Mouse (Mus musculus) kidney, adult 9 months (tissue): ENCODE measurements around the gene Lrrc7.
A peak's percentile ranks its signal among the peaks of the same experiment; 100 is the strongest.

ENCODE experiments used
- DNase-seq: peaks from one replicate; pipeline ENCODE4 v3.0.0; 2022

Gene Lrrc7

GRCm38 (mm10) chr3:158362091-158362490 is 199.9 kb downstream of the Lrrc7 start:
- DNase-seq, result no peak

GRCm38 (mm10) chr3:158356706-158357105 is 205.3 kb downstream of the Lrrc7 start:
- no peak for DNase-seq

DNA sequence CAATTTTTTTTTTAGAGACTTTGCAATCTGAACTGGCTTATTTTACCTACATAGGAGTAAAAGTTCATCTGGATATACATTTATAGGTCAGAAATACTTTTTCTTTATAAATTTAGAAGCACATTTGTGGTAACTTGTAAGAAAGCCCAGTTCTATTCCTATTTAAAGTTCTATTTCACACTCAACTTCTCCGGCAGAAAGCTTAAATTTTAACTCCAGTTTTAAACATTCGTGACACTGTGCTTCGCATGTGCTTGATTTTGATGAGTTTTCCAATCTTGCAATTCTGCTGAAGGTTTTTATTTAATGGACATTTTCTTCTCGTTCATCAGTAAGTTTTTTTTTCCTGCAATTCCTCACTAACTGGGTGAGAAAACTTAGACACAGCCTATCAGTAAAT is 205.8 kb downstream of the Lrrc7 start:
- DNase-seq, result no peak

DNA sequence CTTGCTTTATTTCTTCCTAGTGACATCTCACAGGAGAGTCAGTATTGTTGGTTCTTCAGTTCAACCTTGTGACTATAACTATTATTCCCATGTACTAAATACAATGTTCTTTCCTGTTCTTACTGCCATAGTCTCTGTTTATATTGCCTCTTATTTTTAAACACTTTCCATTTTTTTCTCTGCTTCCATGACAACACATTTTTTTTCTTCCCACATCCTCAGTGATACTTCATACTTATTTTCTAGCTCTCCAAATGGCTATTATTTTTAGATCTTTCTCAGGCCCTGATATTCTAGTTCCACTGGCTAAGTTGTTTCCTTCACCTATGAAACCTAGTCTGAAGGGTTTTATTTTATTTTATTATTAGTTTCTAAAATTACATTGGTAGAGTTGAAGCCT is 221.2 kb downstream of the Lrrc7 start:
- DNase-seq, result no peak

DNA sequence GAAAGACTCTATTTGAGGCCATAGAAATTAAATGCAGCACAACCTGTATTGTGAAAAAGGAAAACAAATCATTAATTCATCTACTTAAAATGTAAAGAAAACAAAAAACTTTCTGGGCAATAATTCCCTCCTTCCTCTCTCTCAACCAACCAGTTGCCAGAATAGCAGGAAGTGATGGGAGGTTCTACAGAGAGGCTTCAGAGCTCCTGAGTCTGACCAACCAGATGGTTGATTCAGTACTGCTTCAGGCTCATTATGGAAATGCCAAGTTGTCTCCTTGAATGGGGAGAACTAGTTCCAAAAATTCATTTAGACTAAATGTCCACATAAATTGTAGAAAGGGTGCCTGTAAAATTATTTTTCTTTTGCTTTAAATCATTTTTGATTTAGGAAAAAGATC is 231.9 kb downstream of the Lrrc7 start:
- DNase-seq, result no peak

DNA sequence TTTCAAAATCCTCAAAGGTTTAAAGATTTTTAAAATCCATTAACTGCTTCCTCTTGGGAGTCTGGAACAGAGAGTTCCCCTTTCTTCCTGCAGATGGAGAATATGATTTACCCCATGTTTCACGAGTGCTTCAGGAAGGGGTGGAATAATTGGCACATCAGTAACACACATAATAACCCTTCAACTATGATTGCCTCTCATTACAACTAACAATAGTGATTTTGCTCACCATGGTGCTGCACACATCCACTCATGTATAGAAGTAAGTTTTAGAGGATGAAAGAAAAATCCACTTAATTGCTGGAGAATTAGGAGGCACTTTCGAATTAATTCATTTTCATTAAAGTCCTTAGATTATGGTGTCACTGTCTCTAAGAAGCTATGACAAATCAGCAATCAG is 251.6 kb downstream of the Lrrc7 start:
- DNase-seq, result no peak

DNA sequence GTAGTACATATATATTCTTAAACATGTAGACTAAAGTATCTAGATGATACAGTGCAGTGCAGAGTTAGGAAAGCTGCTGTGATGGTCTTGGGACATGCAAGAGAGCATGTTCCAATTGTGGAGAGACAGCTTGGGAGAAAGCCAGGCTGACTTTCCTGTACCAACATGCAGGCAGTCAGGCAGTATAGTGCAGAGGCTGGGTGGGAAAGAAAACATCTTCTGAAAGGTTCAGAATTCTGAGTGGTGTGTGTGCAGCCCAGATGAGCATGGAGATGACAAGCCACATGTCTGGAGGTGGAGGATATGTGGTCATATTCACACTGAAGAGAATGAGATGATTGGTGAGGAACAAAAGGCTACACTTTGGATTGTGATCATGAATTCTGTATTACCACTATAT is 254.6 kb downstream of the Lrrc7 start:
- no peak for DNase-seq

GRCm38 (mm10) chr3:158298732-158299131 is 263.3 kb downstream of the Lrrc7 start:
- DNase-seq, result no peak

DNA sequence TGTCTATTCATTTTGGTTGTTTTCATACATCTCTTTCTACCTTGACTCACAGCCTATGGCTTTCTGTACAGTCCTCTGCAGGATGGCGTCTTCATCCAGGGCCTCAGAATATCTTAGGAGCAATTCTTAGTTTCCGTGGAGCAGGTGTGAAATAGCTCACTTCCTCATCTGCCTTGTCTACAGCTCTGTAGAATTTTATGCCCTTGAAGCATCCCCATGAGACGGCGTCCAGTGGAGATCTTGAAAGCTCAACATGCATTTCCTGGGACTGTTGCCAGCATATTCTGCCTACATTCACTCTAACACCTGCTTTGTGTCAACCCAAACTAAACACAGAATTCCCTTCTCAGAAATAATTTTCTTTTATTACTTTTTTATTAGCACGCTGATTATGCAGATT is 267.0 kb downstream of the Lrrc7 start:
- no peak for DNase-seq

- no peak for DNase-seq
Measured at GRCm38 (mm10) chr3:158284431-158284830, 277.6 kb downstream of the Lrrc7 start.

DNA sequence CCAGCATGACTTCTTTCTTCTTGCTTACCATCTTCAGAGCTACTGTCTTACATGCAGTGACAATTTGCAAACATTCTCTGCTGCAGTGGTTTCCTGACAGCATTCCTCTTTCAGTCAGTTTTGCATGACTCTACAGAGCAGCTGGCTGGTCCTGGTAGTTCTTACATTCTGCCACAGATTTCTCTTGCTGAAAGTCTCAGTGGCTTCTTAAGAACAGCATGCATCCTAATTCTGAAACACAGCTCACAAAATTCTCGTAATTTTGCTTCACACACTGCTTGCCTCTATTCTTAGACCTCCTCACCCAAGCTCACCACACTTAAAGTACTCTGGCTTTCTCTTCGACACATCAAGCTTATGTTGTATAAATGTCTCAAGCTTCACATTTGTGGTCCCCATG is 283.4 kb downstream of the Lrrc7 start:
- no peak for DNase-seq

DNA sequence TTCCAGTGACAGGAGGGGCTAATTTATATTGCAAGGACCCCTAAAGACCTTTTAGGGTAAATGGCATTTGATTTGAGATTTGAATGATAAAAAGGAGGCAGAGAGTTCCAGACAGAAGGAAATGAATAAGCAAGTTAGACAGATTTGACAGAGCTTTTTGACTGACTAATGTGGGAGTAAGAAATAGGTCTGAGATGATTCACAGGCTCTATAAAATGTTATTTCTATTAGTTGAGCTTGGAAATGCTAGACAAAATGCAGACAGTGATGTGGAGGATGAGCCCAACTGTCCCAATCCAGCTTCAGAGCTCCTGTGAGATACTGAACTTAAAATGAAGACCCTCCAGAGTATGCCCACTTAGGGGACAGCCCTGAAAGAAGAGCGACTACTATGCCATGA is 289.3 kb downstream of the Lrrc7 start:
- no peak for DNase-seq

DNA sequence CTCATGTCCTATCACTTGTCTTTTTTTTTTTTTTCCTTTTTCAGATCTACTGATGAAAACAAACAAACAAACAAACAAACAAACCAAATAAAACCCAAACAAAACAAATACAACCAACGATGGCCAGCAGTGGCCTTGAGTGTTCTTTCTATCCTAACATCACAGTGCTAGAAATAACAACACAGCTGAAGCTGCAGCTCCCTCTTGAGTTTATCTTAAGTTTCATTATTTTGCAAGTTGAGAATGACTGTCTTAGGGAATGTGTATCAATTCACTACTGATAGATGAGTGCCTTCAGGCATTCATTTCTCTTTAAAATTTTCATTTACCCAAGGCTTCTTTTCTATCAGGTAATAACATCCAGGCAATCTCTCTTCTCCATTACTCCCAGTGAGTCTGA is 291.1 kb downstream of the Lrrc7 start:
- no peak for DNase-seq

DNA sequence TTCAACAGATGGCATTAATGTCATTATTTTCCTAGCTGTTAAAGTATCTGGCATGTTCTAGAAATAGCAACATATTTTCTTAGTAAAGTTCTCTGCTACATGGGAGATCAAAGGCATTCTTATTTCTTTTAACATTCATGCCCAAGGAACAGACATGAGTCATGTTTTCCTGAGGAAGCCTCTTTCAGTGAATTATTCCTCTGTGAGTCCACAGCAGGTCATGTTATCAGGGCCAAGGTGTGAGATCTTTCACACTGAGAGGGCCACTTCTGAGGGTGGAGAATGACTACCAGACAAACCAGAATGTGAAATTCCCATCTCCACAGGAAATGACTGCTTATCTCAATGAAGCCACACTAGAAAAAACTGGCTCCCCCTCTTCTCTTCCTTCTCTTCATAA is 309.4 kb downstream of the Lrrc7 start:
- no peak for DNase-seq

DNA sequence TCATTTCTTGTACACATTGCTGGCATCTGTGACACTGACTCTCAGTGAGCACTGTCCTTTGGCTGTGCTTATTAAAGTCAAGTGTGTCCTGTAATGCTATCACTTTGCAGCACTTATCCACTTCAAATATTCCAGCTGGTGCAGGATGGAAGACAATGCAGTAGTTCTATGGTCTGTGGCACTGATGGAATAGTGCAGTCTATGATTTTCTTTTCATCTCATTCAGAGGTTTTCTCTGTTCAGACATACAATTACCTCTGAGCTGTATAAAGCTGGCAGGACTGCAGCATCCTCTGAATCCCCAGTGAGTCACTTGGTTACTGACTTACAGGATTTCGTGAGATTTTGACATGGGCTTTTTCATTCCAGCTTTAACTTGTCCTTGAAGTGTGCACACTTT is 314.3 kb downstream of the Lrrc7 start:
- DNase-seq, result no peak

DNA sequence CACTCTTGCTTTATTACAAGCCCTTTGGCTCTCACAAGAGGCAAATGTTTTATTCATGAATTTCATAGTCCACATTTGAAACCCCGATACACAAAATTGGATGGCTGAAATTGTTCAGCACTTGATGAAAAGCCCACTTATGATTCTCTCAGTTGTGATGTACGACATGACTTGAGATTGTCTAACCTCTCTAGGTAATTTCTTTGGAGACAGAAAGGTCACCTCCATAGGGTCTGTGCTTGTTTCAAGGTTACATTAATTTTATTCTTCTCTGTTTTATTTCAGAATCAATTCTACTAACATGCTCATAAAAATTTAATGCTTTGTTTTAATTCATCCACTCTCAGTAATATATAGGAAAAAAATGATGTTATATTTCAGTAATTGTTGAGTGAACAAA is 351.4 kb downstream of the Lrrc7 start:
- no peak for DNase-seq

GRCm38 (mm10) chr3:158210026-158210425 is 352.0 kb downstream of the Lrrc7 start:
- DNase-seq, result peak; percentile 33

GRCm38 (mm10) chr3:158207840-158208239 is 354.2 kb downstream of the Lrrc7 start:
- peak; percentile 8 for DNase-seq

- no peak for DNase-seq
Measured at GRCm38 (mm10) chr3:158202776-158203175, 359.2 kb downstream of the Lrrc7 start.

GRCm38 (mm10) chr3:158195426-158195825 is 366.6 kb downstream of the Lrrc7 start:
- no peak for DNase-seq

DNA sequence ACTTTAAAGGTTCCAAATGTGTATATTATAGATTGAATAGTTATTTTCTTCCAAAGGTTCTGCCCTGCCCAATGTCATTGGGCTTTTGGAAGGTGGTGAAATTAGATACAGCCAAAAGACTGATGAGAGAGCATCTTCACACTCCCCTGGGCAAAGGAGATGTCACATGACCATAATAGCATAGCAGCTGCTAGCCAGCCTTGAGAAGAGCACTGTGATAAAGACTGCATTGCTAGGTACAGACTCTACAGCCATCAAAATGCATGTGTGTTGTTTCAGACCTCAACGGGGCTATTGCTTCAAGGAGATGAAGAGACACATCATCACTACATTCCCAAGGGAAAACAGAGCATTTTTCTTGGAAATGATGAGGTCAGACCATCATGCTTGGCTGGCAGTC is 368.8 kb downstream of the Lrrc7 start:
- DNase-seq, result no peak

DNA sequence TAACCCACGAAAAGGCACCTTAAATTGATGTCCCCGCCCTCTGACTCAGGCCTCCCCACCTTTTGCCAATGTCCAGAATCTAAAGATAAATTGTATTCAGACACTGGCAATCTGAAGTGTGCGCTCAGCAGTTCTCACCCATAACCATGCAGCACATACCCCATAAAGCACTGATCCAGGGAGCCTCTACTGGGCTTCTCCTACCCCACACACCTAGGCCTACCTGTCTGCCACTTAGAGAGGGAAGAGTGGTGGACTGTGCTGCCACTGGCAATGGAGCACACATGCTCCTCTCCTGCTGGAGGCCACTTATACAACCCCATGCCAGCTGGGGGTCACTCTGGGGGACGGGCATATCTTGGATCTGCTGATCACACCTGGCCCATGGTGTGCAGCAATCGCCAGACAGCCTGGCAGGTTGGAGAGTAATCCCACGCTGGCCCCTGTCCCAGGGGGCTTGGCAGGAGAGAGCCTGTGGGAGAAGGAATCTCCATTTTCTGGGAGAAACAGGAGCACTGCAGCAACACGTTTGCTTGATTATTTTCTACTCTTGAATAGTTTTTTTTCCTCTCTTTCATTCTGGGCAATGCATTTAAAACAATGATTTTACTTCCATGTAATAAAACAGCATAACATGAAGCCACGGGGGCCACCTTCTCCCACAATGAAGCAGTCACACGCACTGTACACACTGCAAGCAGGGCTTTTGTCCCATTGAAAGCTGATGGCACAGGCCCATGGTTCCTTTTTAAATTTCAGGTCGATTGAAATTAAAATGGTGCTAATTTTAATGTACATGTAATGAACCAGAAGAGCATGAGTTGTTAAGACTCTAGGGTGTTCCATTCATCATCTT is 386.9 kb downstream of the Lrrc7 start:
- DNase-seq, result no peak

DNA sequence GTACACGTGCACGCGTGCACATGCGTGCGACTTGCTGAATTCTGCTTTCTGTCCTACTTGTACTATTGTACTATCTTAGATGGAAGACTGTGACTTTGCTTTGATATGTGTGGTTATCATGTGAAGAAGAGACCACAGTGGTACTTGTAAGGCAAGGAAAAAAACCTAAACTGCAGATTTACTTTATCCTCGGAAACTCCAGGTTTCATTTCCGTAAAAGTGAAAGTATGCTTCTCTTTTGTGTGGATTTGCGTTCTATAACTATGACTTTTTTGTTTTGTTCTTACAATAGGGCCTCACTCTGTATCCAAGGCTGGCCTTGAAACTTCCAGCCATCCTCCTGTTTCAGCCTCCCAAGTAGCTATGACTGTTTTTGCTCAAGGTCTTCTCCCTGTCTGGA is 392.8 kb downstream of the Lrrc7 start:
- DNase-seq, result no peak

- DNase-seq, result no peak
Measured at GRCm38 (mm10) chr3:158168454-158168853, 393.6 kb downstream of the Lrrc7 start.

- DNase-seq, result peak; percentile 19
Measured at GRCm38 (mm10) chr3:158165004-158165403, 397.0 kb downstream of the Lrrc7 start.
